9 mouse cellular contexts compared by ENCODE assay signal in genomic region chr4:63290081-63290480, GRCm38 (mm10). TPM values are rescaled to one million over a fixed set of nuclear protein-coding genes. Genes with fewer than 3 reads are reported as not detected.
DNase-seq lines count a peak whose midpoint lies in the region; ATAC-seq and TF ChIP-seq lines count a peak whose summit lies in the region.
"Had no signal": no experiment of that assay in that cellular context is flagged by ENCODE, and none has a peak within 500 bp of the region (broad histone marks: within the 10 kb centered on the region; RNA-seq: fewer than 3 reads in every experiment).

No protein-coding gene starts in this region.

- no peaks in the 10 kb centered on the region for H3K9me3 ChIP-seq in forebrain, embryonic 14.5 days (replicated peaks; ENCODE audit: control insufficient read depth, low read length)
- H3K9me3 ChIP-seq in forebrain, postnatal 0 days (ENCODE audit: low read length): no peaks in the 10 kb centered on the region
- H3K9me3 ChIP-seq in midbrain, embryonic 15.5 days: no peaks in the 10 kb centered on the region
- no peaks in the 10 kb centered on the region for H3K9me3 ChIP-seq in midbrain, embryonic 16.5 days (replicated peaks; ENCODE audit: control insufficient read depth, low read length, poor library complexity, severe bottlenecking)
- no peaks in the 10 kb centered on the region for H3K9me3 ChIP-seq in stomach, postnatal 0 days (ENCODE audit: control insufficient read depth, low read length)
- H3K9me3 ChIP-seq: neural tube, embryonic 12.5 days had no signal

- H3K4me3 ChIP-seq in forebrain, embryonic 14.5 days (ENCODE audit: low read depth, low read length): no peak overlapping the region
- no peak overlapping the region for H3K4me3 ChIP-seq in forebrain, postnatal 0 days (ENCODE audit: low read depth, low read length)
- no peak overlapping the region for H3K4me3 ChIP-seq in midbrain, embryonic 15.5 days
- no peak overlapping the region for H3K4me3 ChIP-seq in midbrain, embryonic 16.5 days (ENCODE audit: low read depth, low read length)
- no peak overlapping the region for H3K4me3 ChIP-seq in stomach, postnatal 0 days (ENCODE audit: low read depth, low read length)
- H3K4me3 ChIP-seq: neural tube, embryonic 12.5 days had no signal

- TF ChIP-seq EP300 in stomach, postnatal 0 days (optimal IDR thresholded peaks at IDR 0.05): no peak

- H3K36me3 ChIP-seq in forebrain, embryonic 14.5 days (ENCODE audit: control insufficient read depth, insufficient read depth, low read length): no peaks in the 10 kb centered on the region
- no peaks in the 10 kb centered on the region for H3K36me3 ChIP-seq in forebrain, postnatal 0 days (ENCODE audit: insufficient read depth)
- H3K36me3 ChIP-seq in midbrain, embryonic 15.5 days (replicated peaks): no peaks in the 10 kb centered on the region
- no peaks in the 10 kb centered on the region for H3K36me3 ChIP-seq in midbrain, embryonic 16.5 days (ENCODE audit: control insufficient read depth, insufficient read depth, low read length)
- H3K36me3 ChIP-seq in stomach, postnatal 0 days (ENCODE audit: control insufficient read depth, insufficient read depth, low read length): peaks cover 6% of the 10 kb centered on the region; the same call in 1 of the 2 replicates
- H3K36me3 ChIP-seq: neural tube, embryonic 12.5 days had no signal

- no peak for TF ChIP-seq CTCF in forebrain, postnatal 0 days (IDR thresholded peaks at IDR 0.05; ENCODE audit: low read depth)
- TF ChIP-seq CTCF in stomach, postnatal 0 days (IDR thresholded peaks at IDR 0.05; ENCODE audit: low read depth): no peak

- peaks cover 13% of the 10 kb centered on the region; the same call in 1 of the 2 replicates for H3K4me1 ChIP-seq in forebrain, embryonic 14.5 days (ENCODE audit: control insufficient read depth, insufficient read depth, low read length)
- H3K4me1 ChIP-seq in forebrain, postnatal 0 days (ENCODE audit: insufficient read depth): peaks cover 3% of the 10 kb centered on the region; the same call in 1 of the 2 replicates
- H3K4me1 ChIP-seq in midbrain, embryonic 15.5 days: peaks cover 8% of the 10 kb centered on the region
- H3K4me1 ChIP-seq in midbrain, embryonic 16.5 days (ENCODE audit: control insufficient read depth, insufficient read depth, low read length): 0 out of 2 replicates have a peak, but pooled peaks cover 7% of the 10 kb centered on the region
- peaks cover 5% of the 10 kb centered on the region; the same call in 1 of the 2 replicates for H3K4me1 ChIP-seq in stomach, postnatal 0 days (replicated peaks; ENCODE audit: control insufficient read depth, insufficient read depth)

- no peaks in the 10 kb centered on the region for H3K27me3 ChIP-seq in forebrain, embryonic 14.5 days (replicated peaks; ENCODE audit: control insufficient read depth, insufficient read depth, low read length)
- no peaks in the 10 kb centered on the region for H3K27me3 ChIP-seq in forebrain, postnatal 0 days (ENCODE audit: insufficient read depth, low read length)
- H3K27me3 ChIP-seq in midbrain, embryonic 15.5 days (replicated peaks): no peaks in the 10 kb centered on the region
- no peaks in the 10 kb centered on the region for H3K27me3 ChIP-seq in midbrain, embryonic 16.5 days (ENCODE audit: control insufficient read depth, insufficient read depth, low read depth, low read length)
- no peaks in the 10 kb centered on the region for H3K27me3 ChIP-seq in stomach, postnatal 0 days (ENCODE audit: control insufficient read depth, insufficient read depth, low read length)
- H3K27me3 ChIP-seq: neural tube, embryonic 12.5 days had no signal

- H3K9ac ChIP-seq in forebrain, embryonic 14.5 days (ENCODE audit: low read length): no peak overlapping the region
- H3K9ac ChIP-seq in forebrain, postnatal 0 days: no peak overlapping the region
- H3K9ac ChIP-seq in midbrain, embryonic 15.5 days: no peak overlapping the region
- no peak overlapping the region for H3K9ac ChIP-seq in midbrain, embryonic 16.5 days (ENCODE audit: low read depth, low read length)
- no peak overlapping the region for H3K9ac ChIP-seq in stomach, postnatal 0 days (ENCODE audit: low read length)
- H3K9ac ChIP-seq: neural tube, embryonic 12.5 days had no signal

- no peak for ATAC-seq in forebrain, embryonic 14.5 days
- ATAC-seq in forebrain, postnatal 0 days: no peak
- no peak for ATAC-seq in midbrain, embryonic 15.5 days (replicated peaks)
- ATAC-seq in midbrain, embryonic 16.5 days: no peak
- no peak for ATAC-seq in stomach, postnatal 0 days (ENCODE audit: low FRiP score, low TSS enrichment)
- no peak for ATAC-seq in monocyte, adult 5-6 weeks (replicated peaks; ENCODE audit: insufficient number of reproducible peaks, low FRiP score, low TSS enrichment, poor library complexity, severe bottlenecking)

- no peak overlapping the region for H3K27ac ChIP-seq in forebrain, embryonic 14.5 days (ENCODE audit: low read depth, low read length)
- H3K27ac ChIP-seq in forebrain, postnatal 0 days (ENCODE audit: low read depth, low read length): no peak overlapping the region
- H3K27ac ChIP-seq in midbrain, embryonic 15.5 days: peak overlapping the region; percentile 35; the same call in 1 of the 2 replicates
- no peak overlapping the region for H3K27ac ChIP-seq in midbrain, embryonic 16.5 days (ENCODE audit: low read length)
- peak overlapping the region; percentile 13; the same call in 1 of the 2 replicates for H3K27ac ChIP-seq in stomach, postnatal 0 days (replicated peaks)
- H3K27ac ChIP-seq: neural tube, embryonic 12.5 days had no signal

- peak; percentile 64 for DNase-seq in forebrain, embryonic 14.5 days (ENCODE audit: low spot score)
- no peak for DNase-seq in forebrain, postnatal 0 days
- peak; percentile 64 for DNase-seq in left cerebral cortex, postnatal 4 days
- DNase-seq in stomach, postnatal 0 days (ENCODE audit: low spot score): no peak
- no peak for DNase-seq in urinary bladder, adult 2 months (ENCODE audit: low spot score)

- intact Hi-C loops in left cerebral cortex, postnatal 4 days (cut with DNase I): no loop called here

- 60% methylated on average over 2 of the region's 2 CpGs for WGBS in forebrain, embryonic 14.5 days
- WGBS in forebrain, postnatal 0 days: 41% methylated on average over 2 of the region's 2 CpGs
- WGBS in midbrain, embryonic 15.5 days: 79% methylated on average over 2 of the region's 2 CpGs
- WGBS in midbrain, embryonic 16.5 days: 77% methylated on average over 2 of the region's 2 CpGs
- WGBS in stomach, postnatal 0 days: 56% methylated on average over 2 of the region's 2 CpGs

- no peak overlapping the region for H3K4me2 ChIP-seq in forebrain, embryonic 14.5 days (ENCODE audit: low read length)
- H3K4me2 ChIP-seq in forebrain, postnatal 0 days (ENCODE audit: low read depth): no peak overlapping the region
- H3K4me2 ChIP-seq in midbrain, embryonic 15.5 days: no peak overlapping the region
- no peak overlapping the region for H3K4me2 ChIP-seq in midbrain, embryonic 16.5 days (ENCODE audit: low read length)
- H3K4me2 ChIP-seq in stomach, postnatal 0 days (replicated peaks; ENCODE audit: low read depth): no peak overlapping the region
- H3K4me2 ChIP-seq: neural tube, embryonic 12.5 days had no signal

RNA-seq across cellular contexts. Expression of gene Orm1, which starts 54.3 kb away (rescaled TPM):
- not detected in 2 replicates for polyA plus RNA-seq in forebrain, embryonic 14.5 days (2014; fragmentation: Nextera tagmentation; extraction: Ambion mirVana)
- total RNA-seq in forebrain, postnatal 0 days (2014; rRNA removed): not detected in 2 replicates
- not detected in 2 replicates for polyA plus RNA-seq in forebrain, postnatal 0 days (2015; fragmentation: Nextera tagmentation; extraction: Ambion mirVana)
- not detected in 2 replicates for polyA plus RNA-seq in midbrain, embryonic 15.5 days (2015; fragmentation: Nextera tagmentation; extraction: Ambion mirVana)
- polyA plus RNA-seq in midbrain, embryonic 16.5 days (2015; fragmentation: Nextera tagmentation; extraction: Ambion mirVana): not detected in 2 replicates
- not detected for total RNA-seq in left cerebral cortex, postnatal 4 days (2021)
- polyA plus RNA-seq in stomach, postnatal 0 days (2015; fragmentation: Nextera tagmentation; extraction: Ambion mirVana): 16.3 and 17.4 TPM in 2 replicates
- 1.7 TPM in 1 of 3 replicates, not detected in the others for total RNA-seq in monocyte, adult 5-6 weeks (2017)
- polyA plus RNA-seq in urinary bladder, adult 2 months (2012; rRNA removed): 7.2 and 12.5 TPM in 2 replicates
- polyA plus RNA-seq: neural tube, embryonic 12.5 days had no signal

Comparison
In these comparisons a context has a peak if more than half of its experiments do, and no peak if none do; other contexts are left out.
1. DNase-seq: peak in forebrain, embryonic 14.5 days (single experiment) and left cerebral cortex, postnatal 4 days (single experiment); none in forebrain, postnatal 0 days (single experiment), stomach, postnatal 0 days (single experiment) and urinary bladder, adult 2 months (single experiment).
2. H3K27ac ChIP-seq: peak in midbrain, embryonic 15.5 days (single experiment) and stomach, postnatal 0 days (single experiment); none in forebrain, embryonic 14.5 days (single experiment), forebrain, postnatal 0 days (single experiment) and midbrain, embryonic 16.5 days (single experiment).